Comparison of ENCODE assay signal across 22 mouse cellular contexts in genomic region chr9:27557886-27558285, GRCm38 (mm10).
DNase-seq lines count a peak whose midpoint lies in the region; ATAC-seq and TF ChIP-seq lines count a peak whose summit lies in the region.
"Had no signal": no experiment of that assay in that cellular context is flagged by ENCODE, and none has a peak within 500 bp of the region (broad histone marks: within the 10 kb centered on the region; RNA-seq: fewer than 3 reads in every experiment).

No protein-coding gene starts in this region.

- no peaks in the 10 kb centered on the region for H3K27me3 ChIP-seq in midbrain, embryonic 10.5 days (ENCODE audit: low read depth, poor library complexity, severe bottlenecking)
- H3K27me3 ChIP-seq in midbrain, postnatal 0 days (ENCODE audit: insufficient read depth, low read length): no peaks in the 10 kb centered on the region
- H3K27me3 ChIP-seq in liver, embryonic 11.5 days (replicated peaks; ENCODE audit: control insufficient read depth, insufficient read depth, low read length): no peaks in the 10 kb centered on the region
- H3K27me3 ChIP-seq: embryonic facial prominence, embryonic 13.5 days; embryonic facial prominence, embryonic 15.5 days; forebrain, embryonic 13.5 days had no signal

- no peak for DNase-seq in frontal cortex, postnatal 14 days (ENCODE audit: low spot score in 2 of 2)
- DNase-seq in midbrain, embryonic 10.5 days (ENCODE audit: low spot score): no peak
- no peak for DNase-seq in midbrain, postnatal 0 days (ENCODE audit: low spot score)
- DNase-seq in brain, embryonic 14.5 days (ENCODE audit: low read depth): peak; percentile 31
- DNase-seq in telencephalon, adult 2 months (ENCODE audit: low read depth, low spot score): peak; percentile 77
- DNase-seq in liver, embryonic 11.5 days (ENCODE audit: low spot score): no peak
- no peak for DNase-seq in thymus, postnatal 14 days
- DNase-seq: adrenal gland, adult 2 months; adrenal gland, postnatal 10 days; adrenal gland, postnatal 25 days; cerebellum, adult 11 months; cerebellum, adult 18-20 months; cerebellum, adult 8-10 months; cerebellum, adult 9-11 months; cerebellum, postnatal 25 days; embryo, embryonic 11 days had no signal

- H3K9ac ChIP-seq in midbrain, postnatal 0 days (replicated peaks; ENCODE audit: low read length, poor library complexity, severe bottlenecking): no peak overlapping the region
- H3K9ac ChIP-seq in liver, embryonic 11.5 days (ENCODE audit: low read depth, low read length): no peak overlapping the region
- H3K9ac ChIP-seq: embryonic facial prominence, embryonic 13.5 days; embryonic facial prominence, embryonic 15.5 days; forebrain, embryonic 13.5 days had no signal

- no peak for TF ChIP-seq POLR2A in brain, embryonic 14.5 days (IDR thresholded peaks at IDR 0.05; ENCODE audit: borderline replicate concordance, extremely low read depth, insufficient read depth, insufficient read length, poor library complexity, severe bottlenecking)

- no peak overlapping the region for H3K4me2 ChIP-seq in midbrain, postnatal 0 days (ENCODE audit: low read depth, low read length, poor library complexity, severe bottlenecking)
- H3K4me2 ChIP-seq in liver, embryonic 11.5 days: no peak overlapping the region
- H3K4me2 ChIP-seq: embryonic facial prominence, embryonic 13.5 days; embryonic facial prominence, embryonic 15.5 days; forebrain, embryonic 13.5 days had no signal

- peak; percentile 95 for ATAC-seq in frontal cortex, adult (ENCODE audit: low TSS enrichment)
- ATAC-seq in midbrain, postnatal 0 days (ENCODE audit: low FRiP score): no peak
- no peak for ATAC-seq in liver, embryonic 11.5 days (replicated peaks; ENCODE audit: low FRiP score)
- ATAC-seq: forebrain, embryonic 13.5 days; forebrain, embryonic 16.5 days had no signal

- TF ChIP-seq CTCF in midbrain, postnatal 0 days (IDR thresholded peaks at IDR 0.05): no peak
- no peak for TF ChIP-seq CTCF in brain, embryonic 14.5 days (IDR thresholded peaks at IDR 0.05; ENCODE audit: borderline replicate concordance, extremely low read depth, insufficient read depth, insufficient read length)

- H3K4me3 ChIP-seq in midbrain, embryonic 10.5 days: no peak overlapping the region
- no peak overlapping the region for H3K4me3 ChIP-seq in midbrain, postnatal 0 days (ENCODE audit: low read depth, low read length)
- no peak overlapping the region for H3K4me3 ChIP-seq in liver, embryonic 11.5 days (ENCODE audit: low read depth, low read length)
- H3K4me3 ChIP-seq: embryonic facial prominence, embryonic 13.5 days; embryonic facial prominence, embryonic 15.5 days; erythroblast, embryonic 14.5 days; forebrain, embryonic 13.5 days had no signal

- H3K36me3 ChIP-seq in midbrain, embryonic 10.5 days: no peaks in the 10 kb centered on the region
- no peaks in the 10 kb centered on the region for H3K36me3 ChIP-seq in midbrain, postnatal 0 days (ENCODE audit: insufficient read depth, low read length)
- H3K36me3 ChIP-seq in liver, embryonic 11.5 days (ENCODE audit: control insufficient read depth, insufficient read depth, low read length): no peaks in the 10 kb centered on the region
- H3K36me3 ChIP-seq: embryonic facial prominence, embryonic 13.5 days; embryonic facial prominence, embryonic 15.5 days had no signal

- H3K9me3 ChIP-seq in midbrain, embryonic 10.5 days (replicated peaks): no peaks in the 10 kb centered on the region
- H3K9me3 ChIP-seq in midbrain, postnatal 0 days (ENCODE audit: low read length): no peaks in the 10 kb centered on the region
- H3K9me3 ChIP-seq in liver, embryonic 11.5 days (ENCODE audit: control insufficient read depth, low read length): no peaks in the 10 kb centered on the region
- H3K9me3 ChIP-seq: embryonic facial prominence, embryonic 13.5 days; embryonic facial prominence, embryonic 15.5 days had no signal

- peaks cover 24% of the 10 kb centered on the region for H3K4me1 ChIP-seq in midbrain, embryonic 10.5 days
- H3K4me1 ChIP-seq in midbrain, postnatal 0 days (ENCODE audit: insufficient read depth, low read length): no peaks in the 10 kb centered on the region
- no peaks in the 10 kb centered on the region for H3K4me1 ChIP-seq in liver, embryonic 11.5 days (replicated peaks; ENCODE audit: control insufficient read depth, insufficient read depth, low read length)
- H3K4me1 ChIP-seq: embryonic facial prominence, embryonic 13.5 days; embryonic facial prominence, embryonic 15.5 days had no signal

- 70% methylated on average over 1 of the region's 1 CpGs for WGBS in midbrain, embryonic 10.5 days
- WGBS in midbrain, postnatal 0 days: 65% methylated on average over 1 of the region's 1 CpGs
- 63% methylated on average over 1 of the region's 1 CpGs for WGBS in liver, embryonic 11.5 days

- peak overlapping the region; percentile 80 for H3K27ac ChIP-seq in midbrain, embryonic 10.5 days (replicated peaks)
- H3K27ac ChIP-seq in midbrain, postnatal 0 days (ENCODE audit: low read depth, low read length): no peak overlapping the region
- H3K27ac ChIP-seq in liver, embryonic 11.5 days (ENCODE audit: low read depth, low read length): no peak overlapping the region
- H3K27ac ChIP-seq: embryonic facial prominence, embryonic 13.5 days; embryonic facial prominence, embryonic 15.5 days; forebrain, embryonic 13.5 days had no signal

Comparison
In these comparisons a context has a peak if more than half of its experiments do, and no peak if none do; other contexts are left out.
1. DNase-seq: peak in brain, embryonic 14.5 days (single experiment) and telencephalon, adult 2 months (single experiment); none in frontal cortex, postnatal 14 days (0 of 2), midbrain, embryonic 10.5 days (single experiment), midbrain, postnatal 0 days (single experiment), liver, embryonic 11.5 days (single experiment) and thymus, postnatal 14 days (single experiment).